Mouse (Mus musculus): Measurements from ENCODE around the gene Cbfa2t2. TPM values are rescaled to one million over a fixed set of nuclear protein-coding genes. Genes with fewer than 3 reads are reported as not detected.

The Cbfa2t2 gene
- polyA plus RNA-seq, 1 experiment from 2014 or later = 52.2 TPM

GRCm38 (mm10) chr2:154576876-154577743 lies 140.8 kb downstream of the Cbfa2t2 start:
- no peaks in the 10 kb centered on the region for H3K9me3 ChIP-seq
- no peak overlapping the region for H3K4me2 ChIP-seq (replicated peaks)
- H3K4me3 ChIP-seq = no peak overlapping the region
- WGBS = 53% methylated on average over 12 of the region's 12 CpGs
- H3K27ac ChIP-seq = no peak overlapping the region
- H3K27me3 ChIP-seq = no peaks in the 10 kb centered on the region
- peaks cover 11% of the 10 kb centered on the region for H3K4me1 ChIP-seq
- no peak for ATAC-seq (ENCODE audit: low FRiP score, low read depth)
- no peaks in the 10 kb centered on the region for H3K36me3 ChIP-seq
- no peak overlapping the region for H3K9ac ChIP-seq

GRCm38 (mm10) chr2:154577744-154578067 lies 141.4 kb downstream of the Cbfa2t2 start:
- WGBS = 82% methylated on average over 6 of the region's 6 CpGs
- Histone ChIP-seq H3K4me2 (replicated peaks) (no peak overlapping the region), H3K27me3 (no peaks in the 10 kb centered on the region), H3K9me3 (no peaks in the 10 kb centered on the region), H3K4me1 (0 out of 2 replicates have a peak, but pooled peaks cover 6% of the 10 kb centered on the region), H3K9ac (no peak overlapping the region), H3K27ac (no peak overlapping the region), H3K36me3 (no peaks in the 10 kb centered on the region), H3K4me3 (no peak overlapping the region)
- no peak for ATAC-seq (ENCODE audit: low FRiP score, low read depth)

- Histone ChIP-seq H3K9ac (no peak overlapping the region), H3K27me3 (no peaks in the 10 kb centered on the region), H3K4me1 (peaks cover 20% of the 10 kb centered on the region; the same call in 1 of the 2 replicates), H3K27ac (no peak overlapping the region), H3K4me2 (replicated peaks) (no peak overlapping the region), H3K9me3 (no peaks in the 10 kb centered on the region), H3K36me3 (no peaks in the 10 kb centered on the region), H3K4me3 (no peak overlapping the region)
- ATAC-seq (ENCODE audit: low FRiP score, low read depth) = no peak
- 79% methylated on average over 8 of the region's 8 CpGs for WGBS
Measured at GRCm38 (mm10) chr2:154580586-154580985, 144.3 kb downstream of the Cbfa2t2 start.

- ATAC-seq (ENCODE audit: low FRiP score, low read depth) = no peak
- no peaks in the 10 kb centered on the region for H3K9me3 ChIP-seq
- H3K27me3 ChIP-seq = no peaks in the 10 kb centered on the region
- no peak overlapping the region for H3K4me2 ChIP-seq (replicated peaks)
- H3K9ac ChIP-seq = no peak overlapping the region
- H3K36me3 ChIP-seq = peaks cover 1% of the 10 kb centered on the region
- 86% methylated on average over 1 of the region's 1 CpGs for WGBS
- peaks cover 22% of the 10 kb centered on the region; the same call in 1 of the 2 replicates for H3K4me1 ChIP-seq
- H3K27ac ChIP-seq = no peak overlapping the region
- no peak overlapping the region for H3K4me3 ChIP-seq
Measured at GRCm38 (mm10) chr2:154581421-154581820, 145.1 kb downstream of the Cbfa2t2 start.

GRCm38 (mm10) chr2:154583906-154584872 lies 147.9 kb downstream of the Cbfa2t2 start:
- peak; percentile 60 for ATAC-seq (ENCODE audit: low FRiP score, low read depth)
- no peak overlapping the region for H3K4me3 ChIP-seq

GRCm38 (mm10) chr2:154584931-154585601 lies 148.8 kb downstream of the Cbfa2t2 start:
- Histone ChIP-seq H3K4me1 (peaks cover 16% of the 10 kb centered on the region; the same call in 1 of the 2 replicates), H3K4me2 (replicated peaks) (no peak overlapping the region), H3K27ac (no peak overlapping the region), H3K9me3 (no peaks in the 10 kb centered on the region), H3K36me3 (peaks cover 14% of the 10 kb centered on the region), H3K27me3 (no peaks in the 10 kb centered on the region), H3K9ac (no peak overlapping the region), H3K4me3 (no peak overlapping the region)
- WGBS = 63% methylated on average over 17 of the region's 17 CpGs
- ATAC-seq (ENCODE audit: low FRiP score, low read depth) = no peak

More at GRCm38 (mm10) chr2:154583906-154584872, 147.9 kb downstream of the Cbfa2t2 start:
- Histone ChIP-seq H3K4me1 (peaks cover 16% of the 10 kb centered on the region; the same call in 1 of the 2 replicates), H3K27me3 (no peaks in the 10 kb centered on the region), H3K36me3 (peaks cover 14% of the 10 kb centered on the region), H3K27ac (no peak overlapping the region), H3K9ac (no peak overlapping the region), H3K4me2 (replicated peaks) (no peak overlapping the region), H3K9me3 (no peaks in the 10 kb centered on the region)
- WGBS = 60% methylated on average over 15 of the region's 15 CpGs

- Histone ChIP-seq H3K9ac (no peak overlapping the region), H3K27me3 (no peaks in the 10 kb centered on the region), H3K36me3 (peaks cover 14% of the 10 kb centered on the region), H3K4me1 (peaks cover 16% of the 10 kb centered on the region; the same call in 1 of the 2 replicates), H3K9me3 (no peaks in the 10 kb centered on the region), H3K4me2 (replicated peaks) (no peak overlapping the region), H3K4me3 (no peak overlapping the region), H3K27ac (no peak overlapping the region)
- ATAC-seq (ENCODE audit: low FRiP score, low read depth) = no peak
- 67% methylated on average over 5 of the region's 5 CpGs for WGBS
Measured at GRCm38 (mm10) chr2:154586405-154586804, 150.1 kb downstream of the Cbfa2t2 start.

Other genes starting within 250 kb of the Cbfa2t2 start
- not detected in 2 replicates for gene Bpifb1, start 245.7 kb upstream of the Cbfa2t2 start, polyA plus RNA-seq (2015; fragmentation: Nextera tagmentation; extraction: Ambion mirVana)
- 0.14 and 0.15 TPM in 2 replicates for gene Bpifb5, start 212.7 kb upstream of the Cbfa2t2 start, polyA plus RNA-seq (2015; fragmentation: Nextera tagmentation; extraction: Ambion mirVana)
- not detected in 2 replicates for gene Bpifb9a, start 178.6 kb upstream of the Cbfa2t2 start, polyA plus RNA-seq (2015; fragmentation: Nextera tagmentation; extraction: Ambion mirVana)
- not detected in 2 replicates for gene Bpifb9b, start 129.3 kb upstream of the Cbfa2t2 start, polyA plus RNA-seq (2015; fragmentation: Nextera tagmentation; extraction: Ambion mirVana)
- 19.6 and 21.9 TPM in 2 replicates for gene Cdk5rap1, start 63.5 kb upstream of the Cbfa2t2 start, polyA plus RNA-seq (2015; fragmentation: Nextera tagmentation; extraction: Ambion mirVana)
- 7.4 and 8.2 TPM in 2 replicates for gene Snta1, start 28.4 kb upstream of the Cbfa2t2 start, polyA plus RNA-seq (2015; fragmentation: Nextera tagmentation; extraction: Ambion mirVana)
- 0.88 and 1.1 TPM in 2 replicates for gene 1700003F12Rik, start 110.6 kb downstream of the Cbfa2t2 start, polyA plus RNA-seq (2015; fragmentation: Nextera tagmentation; extraction: Ambion mirVana)
- 0.33 and 0.47 TPM in 2 replicates for gene Actl10, start 115.3 kb downstream of the Cbfa2t2 start, polyA plus RNA-seq (2015; fragmentation: Nextera tagmentation; extraction: Ambion mirVana)
- 3.7 and 3.9 TPM in 2 replicates for gene Necab3, start 122.4 kb downstream of the Cbfa2t2 start, polyA plus RNA-seq (2015; fragmentation: Nextera tagmentation; extraction: Ambion mirVana)
- 20.1 and 20.8 TPM in 2 replicates for gene E2f1, start 133.4 kb downstream of the Cbfa2t2 start, polyA plus RNA-seq (2015; fragmentation: Nextera tagmentation; extraction: Ambion mirVana)
- gene Pxmp4, start 167.2 kb downstream of the Cbfa2t2 start, polyA plus RNA-seq (2015; fragmentation: Nextera tagmentation; extraction: Ambion mirVana) = 18.8 and 21.6 TPM in 2 replicates
- 1.1 and 1.3 TPM in 2 replicates for gene Zfp341, start 176.8 kb downstream of the Cbfa2t2 start, polyA plus RNA-seq (2015; fragmentation: Nextera tagmentation; extraction: Ambion mirVana)
- gene 4930519P11Rik, start 177.0 kb downstream of the Cbfa2t2 start, polyA plus RNA-seq (2015; fragmentation: Nextera tagmentation; extraction: Ambion mirVana) = 0.43 TPM in 1 of 2 replicates, not detected in the other
- 26.4 and 28.0 TPM in 2 replicates for gene Chmp4b, start 215.2 kb downstream of the Cbfa2t2 start, polyA plus RNA-seq (2015; fragmentation: Nextera tagmentation; extraction: Ambion mirVana)

Data from limb, embryonic 13.5 days (tissue).